In the genomic region with DNA sequence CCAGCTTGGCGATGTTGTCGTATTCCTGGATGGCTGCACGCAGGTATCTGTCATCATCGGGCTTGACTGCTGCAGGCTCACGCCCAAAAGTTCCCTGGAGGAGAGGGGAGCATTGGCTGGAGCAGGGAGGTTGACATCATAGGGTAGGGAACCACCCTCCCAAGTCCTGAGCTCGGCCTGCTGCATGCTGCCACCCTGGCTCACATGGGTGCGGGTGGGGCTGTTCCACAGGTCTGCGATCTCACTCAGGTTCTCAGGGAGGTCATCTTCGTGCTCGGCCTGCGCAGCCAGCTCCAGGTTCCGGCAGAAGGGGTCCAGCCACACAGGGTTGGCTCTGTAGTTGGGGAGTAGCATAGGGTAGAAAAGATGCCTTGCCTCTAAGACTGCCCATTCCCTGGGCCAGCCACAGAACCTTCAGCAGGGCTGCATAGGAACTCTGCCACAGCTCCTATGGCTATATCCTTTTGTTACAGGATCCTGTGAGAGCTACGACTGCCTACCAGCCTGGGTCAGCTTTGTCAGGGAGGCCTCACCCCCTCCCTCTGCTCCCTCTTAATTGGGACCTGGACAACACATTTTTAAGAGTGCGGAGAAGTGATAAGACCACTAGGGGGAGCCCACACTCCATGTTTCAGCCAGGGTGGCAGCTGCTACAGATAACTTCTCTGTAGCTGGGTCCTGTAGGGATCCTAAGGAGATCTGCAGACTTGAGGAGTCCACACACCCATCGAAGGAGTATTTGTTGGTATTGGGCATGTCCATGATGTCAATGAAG, we compare ENCODE assay signal across 7 mouse cellular contexts. TPM values are rescaled to one million over a fixed set of nuclear protein-coding genes. Genes with fewer than 3 reads are reported as not detected.
DNase-seq lines count a peak whose midpoint lies in the region; ATAC-seq lines count a peak whose summit lies in the region.

No protein-coding gene starts in this region.

- no peak overlapping the region for H3K4me3 ChIP-seq in hindbrain, embryonic 14.5 days (replicated peaks; ENCODE audit: low read length)
- H3K4me3 ChIP-seq in midbrain, embryonic 10.5 days, result no peak overlapping the region

- no peak overlapping the region for H3K4me2 ChIP-seq in hindbrain, embryonic 14.5 days (replicated peaks)

- H3K9ac ChIP-seq in hindbrain, embryonic 14.5 days, result no peak overlapping the region

- intact Hi-C loops in left cerebral cortex, postnatal 25 days (cut with DNase I), result loop anchor here (1.0 to 10.0 kb wide), 5 partner anchors 106 to 770 kb away; no protein-coding TSS in a partner anchor

- H3K36me3 ChIP-seq in hindbrain, embryonic 14.5 days (replicated peaks; ENCODE audit: control insufficient read depth, insufficient read depth), result peaks cover 22% of the 10 kb centered on the region
- peaks cover 39% of the 10 kb centered on the region for H3K36me3 ChIP-seq in midbrain, embryonic 10.5 days

- WGBS in hindbrain, embryonic 14.5 days, result 73% methylated on average over 15 of the region's 15 CpGs
- 67% methylated on average over 15 of the region's 15 CpGs for WGBS in midbrain, embryonic 10.5 days

- peak; percentile 82 for ATAC-seq in activated CD4-positive, CD25-positive, alpha-beta regulatory T cell, adult 4 months
- ATAC-seq in hindbrain, embryonic 14.5 days (ENCODE audit: low FRiP score), result peak; percentile 71

- H3K4me1 ChIP-seq in hindbrain, embryonic 14.5 days (replicated peaks; ENCODE audit: control insufficient read depth, insufficient read depth, low read length), result no peaks in the 10 kb centered on the region
- peaks cover 4% of the 10 kb centered on the region; the same call in 1 of the 2 replicates for H3K4me1 ChIP-seq in midbrain, embryonic 10.5 days

- H3K27me3 ChIP-seq in hindbrain, embryonic 14.5 days (ENCODE audit: control insufficient read depth, insufficient read depth, low read length), result no peaks in the 10 kb centered on the region
- H3K27me3 ChIP-seq in midbrain, embryonic 10.5 days (ENCODE audit: low read depth, poor library complexity, severe bottlenecking), result no peaks in the 10 kb centered on the region

- H3K9me3 ChIP-seq in hindbrain, embryonic 14.5 days (ENCODE audit: control insufficient read depth, low read length), result no peaks in the 10 kb centered on the region
- H3K9me3 ChIP-seq in midbrain, embryonic 10.5 days (replicated peaks), result no peaks in the 10 kb centered on the region

- DNase-seq in cerebellum, postnatal 10 days, result peak; percentile 87 to 92
- peak; percentile 56 to 67 for DNase-seq in frontal cortex, postnatal 25 days (ENCODE audit: low spot score in 2 of 2)
- DNase-seq in hindbrain, embryonic 14.5 days (ENCODE audit: low spot score), result peak; percentile 90
- peak; percentile 81 to 87 for DNase-seq in left cerebral cortex, postnatal 25 days (ENCODE audit: low spot score in 2 of 2)
- peak; percentile 82 for DNase-seq in midbrain, embryonic 10.5 days (ENCODE audit: low spot score)
- peak; percentile 57 for DNase-seq in right cerebral cortex, postnatal 25 days

- H3K27ac ChIP-seq in hindbrain, embryonic 14.5 days, result no peak overlapping the region
- H3K27ac ChIP-seq in midbrain, embryonic 10.5 days (replicated peaks), result no peak overlapping the region

RNA-seq across cellular contexts. Expression of gene Psap, which starts 27.6 kb away (rescaled TPM):
- 100 to 1,000 TPM in 1 of 2 experiments, 10 to 100 TPM in 1; 95.5 to 199 TPM for polyA plus RNA-seq in activated CD4-positive, CD25-positive, alpha-beta regulatory T cell, adult 4 months (2017; shearing (Covaris generic))
- 147 and 180 TPM in 2 replicates for polyA plus RNA-seq in hindbrain, embryonic 14.5 days (2014; fragmentation: Nextera tagmentation; extraction: Ambion mirVana)
- total RNA-seq in left cerebral cortex, postnatal 25 days (2021), result 1,000 to 10,000 TPM; 1,491 to 1,558 TPM
- polyA plus RNA-seq in midbrain, embryonic 10.5 days (2016; fragmentation: Nextera tagmentation; extraction: Ambion mirVana), result 52.0 and 69.2 TPM in 2 replicates

RNA-seq across cellular contexts. Expression of gene Vsir, which starts 41.6 kb away (rescaled TPM):
- polyA plus RNA-seq in activated CD4-positive, CD25-positive, alpha-beta regulatory T cell, adult 4 months (2017; shearing (Covaris generic)), result 100 to 1,000 TPM; 182 to 186 TPM
- polyA plus RNA-seq in hindbrain, embryonic 14.5 days (2014; fragmentation: Nextera tagmentation; extraction: Ambion mirVana), result 2.5 and 2.7 TPM in 2 replicates
- total RNA-seq in left cerebral cortex, postnatal 25 days (2021), result 10 to 100 TPM; 26.6 to 32.3 TPM
- 1.9 and 2.3 TPM in 2 replicates for polyA plus RNA-seq in midbrain, embryonic 10.5 days (2016; fragmentation: Nextera tagmentation; extraction: Ambion mirVana)

Comparison
In these comparisons a context has a peak if more than half of its experiments do, and no peak if none do; other contexts are left out.
1. RNA of gene Vsir, which starts 41.6 kb away (polyA plus RNA-seq): 182 to 186 TPM in activated CD4-positive, CD25-positive, alpha-beta regulatory T cell, adult 4 months; 2.5 to 2.7 TPM in hindbrain, embryonic 14.5 days and 1.9 to 2.3 TPM in midbrain, embryonic 10.5 days; every median in the first group is over 10 times any median in the second.
2. Peak in every context shown above with its lines, with median percentiles within 50 percentile points of each other: DNase-seq.